Mouse (Mus musculus): ENCODE results near the gene H2-T22.
"Not testable (repeated sequence)": the region's sequence is repeated elsewhere in the genome, so short reads cannot be mapped to it uniquely, and the experiment has no call there.

GRCm38 (mm10) chr17:36032351-36032875, 10.1 kb downstream of the H2-T22 start, which contains the start of gene H2-T23:
- TF ChIP-seq CTCF (IDR thresholded peaks at IDR 0.05; ENCODE audit: low read depth, low read length); POLR2AphosphoS5 (IDR thresholded peaks at IDR 0.05; ENCODE audit: insufficient replicate concordance, low read depth, low read length); GATA1 (IDR thresholded peaks at IDR 0.05; ENCODE audit: borderline replicate concordance, low read length); TAL1 (conservative IDR thresholded peaks at IDR 0.05; ENCODE audit: low read depth, low read length); GATA2 (IDR thresholded peaks at IDR 0.05; ENCODE audit: borderline replicate concordance, low read depth, low read length): not testable (repeated sequence)
